Mouse (Mus musculus): Measurements from ENCODE around the gene Fbxl16.
"Not testable (repeated sequence)": the region's sequence is repeated elsewhere in the genome, so short reads cannot be mapped to it uniquely, and the experiment has no call there.

The Fbxl16 gene

DNA sequence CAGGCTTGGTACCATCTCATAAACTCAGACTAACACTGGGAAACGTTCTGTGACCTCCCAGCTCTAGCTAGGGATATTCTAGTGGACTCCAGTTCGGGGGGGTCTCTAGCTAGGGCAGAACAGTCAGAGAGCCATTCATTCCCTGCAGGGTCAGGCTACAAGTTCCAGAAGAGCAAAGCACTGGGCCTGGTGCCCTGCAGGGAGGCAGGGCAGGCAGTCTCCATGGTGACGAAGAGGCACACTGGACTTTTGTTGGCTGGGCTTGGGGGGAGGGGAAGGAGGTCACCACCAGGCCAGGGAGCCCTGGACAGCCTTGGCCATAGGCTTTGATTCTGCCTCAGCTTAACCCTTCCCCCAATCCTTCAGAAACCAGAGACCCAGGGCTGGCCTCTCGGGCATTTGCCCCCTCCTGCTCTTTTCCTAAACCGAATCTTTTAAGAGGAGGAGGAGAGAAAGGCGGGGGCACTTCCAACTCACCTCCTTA lies 13.2 kb upstream of the Fbxl16 start, which contains the start of gene AC134908.4:
Gene AC134908.4 (minus strand): TSS at position 51 of the 484 bp plus-strand sequence.
- no peak for DNase-seq (ENCODE audit: low read depth, low spot score)

GRCm38 (mm10) chr17:25796211-25796771 lies 12.6 kb upstream of the Fbxl16 start:
- no peak for DNase-seq (ENCODE audit: low read depth, low spot score)

- peak; percentile 90 for DNase-seq (ENCODE audit: low read depth, low spot score)
Measured at GRCm38 (mm10) chr17:25796951-25797369, 11.9 kb upstream of the Fbxl16 start, which contains the start of gene Metrn. TSS of gene Metrn (minus strand) at chr17:25797136.

GRCm38 (mm10) chr17:25801029-25801428 lies 7.9 kb upstream of the Fbxl16 start:
- peak; percentile 82 for DNase-seq (ENCODE audit: low read depth, low spot score)

- peak; percentile 39 for DNase-seq (ENCODE audit: low read depth, low spot score)
Measured at GRCm38 (mm10) chr17:25802825-25803517, 5.9 kb upstream of the Fbxl16 start.

- DNase-seq (ENCODE audit: low read depth, low spot score): no peak
Measured at GRCm38 (mm10) chr17:25806507-25806906, 2.4 kb upstream of the Fbxl16 start.

- not testable (repeated sequence) for DNase-seq (ENCODE audit: low read depth, low spot score)
Measured at GRCm38 (mm10) chr17:25807452-25807851, 1.4 kb upstream of the Fbxl16 start.

DNA sequence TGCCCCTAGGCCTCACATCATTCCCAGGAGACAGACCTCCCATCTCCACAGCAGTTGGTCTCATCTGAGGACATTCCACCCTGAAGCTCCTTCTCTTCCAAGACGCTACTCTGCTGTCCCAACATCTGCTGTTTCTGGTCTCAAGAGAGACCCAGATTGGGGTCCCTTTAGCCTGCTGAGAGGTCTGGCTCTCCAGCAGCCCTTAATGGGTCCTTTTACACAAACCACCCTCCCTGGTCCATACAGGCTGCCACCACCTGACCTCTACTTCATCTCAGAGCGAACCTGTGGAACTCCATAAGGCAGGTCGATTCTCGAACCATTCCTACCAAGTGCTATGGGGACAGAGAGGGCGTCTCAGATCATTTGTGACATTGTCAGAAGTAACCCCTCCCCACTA lies 857 bp upstream of the Fbxl16 start:
- DNase-seq (ENCODE audit: low read depth, low spot score): no peak

- no peak for DNase-seq (ENCODE audit: low read depth, low spot score)
Measured at GRCm38 (mm10) chr17:25809606-25810340, 888 bp downstream of the Fbxl16 start.

DNA sequence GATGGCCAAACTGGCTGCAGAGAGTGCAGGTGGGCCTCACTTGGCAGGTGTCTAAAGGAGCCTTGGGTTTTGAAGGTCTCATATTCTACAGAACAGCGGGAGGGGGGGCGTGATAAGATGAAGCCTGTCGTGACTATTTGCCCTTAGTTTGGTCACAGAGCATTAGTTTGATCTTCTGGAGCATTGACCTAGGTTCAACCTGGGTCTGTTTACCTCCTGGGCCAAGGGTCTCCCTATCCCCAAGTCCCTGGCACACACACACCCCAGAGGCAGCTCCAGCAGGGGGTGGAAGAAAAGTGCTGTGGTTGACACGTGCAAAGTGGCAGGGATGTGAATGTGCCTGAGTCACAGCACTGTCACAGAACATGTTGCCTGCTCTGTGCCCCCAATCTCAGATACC lies 2.0 kb downstream of the Fbxl16 start:
- no peak for DNase-seq (ENCODE audit: low read depth, low spot score)

DNA sequence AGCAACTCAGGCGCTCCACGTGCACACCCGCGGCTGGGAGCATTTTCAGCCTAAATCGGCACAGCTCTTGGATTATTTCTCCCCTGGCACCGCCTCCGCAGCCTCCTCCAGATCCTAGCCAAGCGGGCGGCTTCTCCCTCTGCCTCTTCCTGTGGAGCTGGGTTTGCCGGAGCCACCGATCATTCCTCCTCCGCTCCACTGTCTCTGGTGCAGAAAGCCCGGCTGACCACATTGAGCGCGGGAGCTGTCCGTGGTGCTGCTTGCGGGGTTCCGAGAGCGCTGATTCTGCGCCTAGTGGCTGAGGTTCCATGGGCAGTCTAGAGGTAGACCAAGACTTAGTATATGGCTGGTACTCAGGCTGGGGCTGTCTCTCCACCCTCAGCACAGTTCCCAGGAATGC lies 4.6 kb downstream of the Fbxl16 start:
- peak; percentile 96 for DNase-seq (ENCODE audit: low read depth, low spot score)

GRCm38 (mm10) chr17:25817662-25818061 lies 8.8 kb downstream of the Fbxl16 start:
- DNase-seq (ENCODE audit: low read depth, low spot score): no peak

DNA sequence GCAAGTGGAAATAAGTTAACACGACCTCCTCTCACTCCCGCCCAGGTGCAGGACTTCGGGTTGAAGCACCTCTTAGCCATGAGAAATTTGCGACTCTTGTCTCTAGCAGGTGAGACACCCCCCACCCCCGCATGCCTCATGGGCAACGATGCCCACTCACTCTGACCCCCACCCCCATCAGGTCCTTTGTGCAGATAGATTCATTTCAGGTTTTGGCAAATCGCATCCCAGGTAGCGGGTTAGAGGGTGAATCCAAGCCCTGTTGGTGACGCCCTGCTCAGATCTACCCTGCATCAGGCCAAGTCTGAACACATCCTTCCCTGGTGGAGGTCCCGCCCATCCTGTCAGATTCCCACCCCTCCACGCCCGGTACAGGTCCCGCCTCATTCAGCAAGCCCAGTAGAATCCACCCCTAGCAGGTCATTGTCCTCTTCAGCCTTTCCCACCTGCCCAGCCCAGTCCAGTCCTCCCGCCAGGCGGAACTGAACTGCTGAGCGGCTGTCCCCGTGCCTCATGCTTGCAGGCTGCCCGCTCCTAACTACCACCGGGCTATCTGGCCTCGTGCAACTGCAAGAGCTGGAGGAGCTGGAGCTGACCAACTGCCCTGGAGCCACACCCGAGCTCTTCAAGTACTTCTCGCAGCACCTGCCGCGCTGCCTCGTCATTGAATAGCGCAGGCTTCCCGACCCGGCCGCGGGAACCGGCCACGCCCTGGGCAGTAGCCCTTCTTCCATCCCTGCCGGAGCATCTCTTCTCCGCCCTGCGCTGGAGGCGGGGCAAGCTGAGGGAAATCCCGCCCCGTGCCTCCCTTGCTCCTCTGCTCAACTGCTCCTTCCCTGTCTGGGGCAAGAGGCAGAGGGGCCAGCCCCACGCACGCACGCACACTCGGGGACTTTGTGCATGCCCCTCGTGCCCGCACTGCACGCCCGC lies 10.2 kb downstream of the Fbxl16 start:
- peak; percentile 86 for DNase-seq (ENCODE audit: low read depth, low spot score)

GRCm38 (mm10) chr17:25823452-25823851 lies 14.6 kb downstream of the Fbxl16 start, which contains the start of gene Wdr24:
TSS of gene Wdr24 (plus strand) at chr17:25823627.
- DNase-seq (ENCODE audit: low read depth, low spot score): peak; percentile 94

DNA sequence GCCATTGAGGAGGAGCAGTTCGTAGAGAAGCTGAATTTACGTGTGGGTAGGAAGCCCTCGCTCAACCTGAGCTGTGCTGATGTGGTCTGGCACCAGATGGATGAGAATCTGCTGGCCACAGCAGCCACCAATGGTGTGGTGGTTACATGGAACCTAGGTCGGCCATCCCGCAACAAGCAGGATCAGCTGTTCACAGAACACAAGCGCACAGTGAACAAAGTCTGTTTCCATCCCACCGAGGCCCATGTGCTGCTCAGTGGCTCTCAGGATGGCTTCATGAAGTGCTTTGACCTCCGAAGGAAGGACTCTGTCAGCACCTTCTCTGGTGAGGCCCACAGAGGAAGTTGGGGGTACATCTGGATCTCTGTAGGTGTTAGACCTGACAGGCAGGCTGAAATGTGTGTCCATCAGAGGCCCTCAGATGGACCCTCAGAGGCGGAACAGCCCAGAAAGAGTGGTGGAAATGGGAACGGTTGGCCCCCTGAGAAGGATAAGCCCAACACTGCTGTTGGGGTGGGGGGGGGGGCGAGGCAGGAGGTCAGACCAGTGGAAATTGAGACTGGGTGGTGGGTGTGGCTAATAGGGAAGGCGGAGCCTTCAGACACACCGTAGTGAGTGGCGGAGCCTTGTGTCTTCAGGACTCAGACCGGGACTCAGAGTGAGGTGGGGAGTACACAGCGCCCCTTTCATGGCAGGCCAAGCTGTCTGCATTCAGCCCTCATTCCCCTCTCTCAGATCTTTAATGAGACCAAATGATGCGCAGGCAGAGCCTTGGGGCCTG lies 15.7 kb downstream of the Fbxl16 start:
- DNase-seq (ENCODE audit: low read depth, low spot score): peak; percentile 54

DNA sequence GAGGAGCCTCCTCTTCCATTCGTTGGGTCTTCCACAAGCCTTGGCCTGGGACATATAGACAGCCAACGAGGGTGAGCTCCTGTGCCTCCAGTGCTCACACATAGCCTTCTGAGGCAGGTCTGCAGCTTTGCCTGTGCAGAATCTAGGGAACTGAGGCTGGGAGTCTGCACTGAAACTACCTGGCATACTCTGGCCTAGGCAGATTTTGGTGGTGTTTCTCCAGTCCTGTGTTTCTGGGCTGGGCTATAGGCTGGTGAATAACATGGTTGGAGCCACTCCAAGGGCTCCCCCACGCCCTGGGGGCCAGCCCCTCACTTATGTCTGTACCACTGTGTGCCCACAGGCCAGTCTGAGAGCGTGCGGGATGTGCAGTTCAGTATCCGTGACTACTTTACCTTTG lies 16.4 kb downstream of the Fbxl16 start:
- DNase-seq (ENCODE audit: low read depth, low spot score): no peak

GRCm38 (mm10) chr17:25825984-25826570 lies 17.2 kb downstream of the Fbxl16 start:
- DNase-seq (ENCODE audit: low read depth, low spot score): no peak

DNA sequence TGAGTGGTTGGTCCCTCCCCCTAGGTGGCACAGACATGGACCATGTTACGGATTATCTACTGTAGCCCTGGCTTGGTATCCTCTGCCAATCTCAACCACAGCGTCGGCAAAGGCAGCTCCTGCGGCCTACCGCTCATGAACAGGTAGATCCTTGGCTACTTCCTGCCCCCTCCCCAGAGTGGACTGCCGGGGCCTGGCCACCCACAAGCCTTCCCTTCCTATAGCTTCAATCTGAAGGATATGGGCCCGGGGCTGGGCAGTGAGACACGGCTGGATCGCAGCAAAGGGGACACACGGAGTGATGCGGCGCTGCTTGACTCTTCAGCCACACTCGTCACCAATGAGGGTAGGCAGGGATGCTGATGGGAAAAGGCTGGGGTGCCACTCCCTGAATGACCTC lies 18.1 kb downstream of the Fbxl16 start:
- no peak for DNase-seq (ENCODE audit: low read depth, low spot score)

GRCm38 (mm10) chr17:25827546-25828222 lies 18.8 kb downstream of the Fbxl16 start:
- DNase-seq (ENCODE audit: low read depth, low spot score): peak; percentile 38

GRCm38 (mm10) chr17:25828223-25828594 lies 19.3 kb downstream of the Fbxl16 start:
- no peak for DNase-seq (ENCODE audit: low read depth, low spot score)

Data from ZHBTc4 (cell line).